8 mouse cellular contexts compared by ENCODE assay signal in the genomic region with DNA sequence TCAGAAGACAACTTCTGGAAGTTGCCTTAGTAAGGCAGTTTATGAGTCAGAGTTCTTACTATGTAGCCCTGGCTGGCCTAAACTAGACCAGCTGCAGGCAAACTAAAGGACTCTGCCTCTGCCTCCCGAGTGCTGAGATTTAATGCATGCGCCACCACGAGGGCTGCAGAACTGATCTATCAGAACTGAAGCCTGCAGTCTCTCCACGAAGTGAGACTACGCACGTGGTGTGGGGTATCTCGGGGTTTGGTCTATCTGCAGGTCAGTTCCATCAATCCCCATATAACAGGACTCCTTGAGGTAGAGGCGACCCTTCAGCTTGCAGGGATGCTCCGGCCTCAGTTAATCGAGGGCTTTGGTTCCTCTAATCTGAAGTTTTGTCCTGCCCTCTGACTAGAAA. TPM values are rescaled to one million over a fixed set of nuclear protein-coding genes. Genes with fewer than 3 reads are reported as not detected.
DNase-seq lines count a peak whose midpoint lies in the region; ATAC-seq and TF ChIP-seq lines count a peak whose summit lies in the region.

No protein-coding gene starts in this region.

- WGBS in thymus, adult 2 months: 3% methylated on average over 10 of the region's 10 CpGs
- 2% methylated on average over 10 of the region's 10 CpGs for WGBS in heart, embryonic 15.5 days
- WGBS in liver, embryonic 11.5 days: 7% methylated on average over 10 of the region's 10 CpGs

- H3K27me3 ChIP-seq in thymus, adult 2 months (ENCODE audit: control insufficient read depth, insufficient read depth, low read length): no peaks in the 10 kb centered on the region
- no peaks in the 10 kb centered on the region for H3K27me3 ChIP-seq in heart, embryonic 15.5 days
- H3K27me3 ChIP-seq in liver, embryonic 11.5 days (replicated peaks; ENCODE audit: control insufficient read depth, insufficient read depth, low read length): no peaks in the 10 kb centered on the region
- no peaks in the 10 kb centered on the region for H3K27me3 ChIP-seq in myocyte (ENCODE audit: control insufficient read depth, insufficient read depth, insufficient read length)

- H3K27ac ChIP-seq in thymus, adult 2 months (ENCODE audit: control insufficient read depth, insufficient read depth, low read length): 0 out of 2 replicates have a peak overlapping the region, but pooled peaks have one; percentile 6
- H3K27ac ChIP-seq in heart, embryonic 15.5 days: peak overlapping the region; percentile 84
- 0 out of 2 replicates have a peak overlapping the region, but pooled peaks have one; percentile 60 for H3K27ac ChIP-seq in liver, embryonic 11.5 days (ENCODE audit: low read depth, low read length)

- TF ChIP-seq CTCF in thymus, adult 2 months (IDR thresholded peaks at IDR 0.05; ENCODE audit: borderline replicate concordance, control insufficient read depth, extremely low read depth, insufficient read depth, low read length, poor library complexity): no peak

- DNase-seq in cerebellum, postnatal 4 days (ENCODE audit: low spot score in 2 of 2): no peak
- DNase-seq in thymus, adult 2 months: no peak
- DNase-seq in thymus, postnatal 25 days: no peak
- DNase-seq in liver, embryonic 11.5 days (ENCODE audit: low spot score): no peak
- no peak for DNase-seq in gastrocnemius, postnatal 25 days

- H3K4me2 ChIP-seq in heart, embryonic 15.5 days: peak overlapping the region; percentile 68
- H3K4me2 ChIP-seq in liver, embryonic 11.5 days: peak overlapping the region; percentile 97
- peak overlapping the region; percentile 84 for H3K4me2 ChIP-seq in myocyte (ENCODE audit: low read depth)

- H3K79me2 ChIP-seq in myocyte (ENCODE audit: control insufficient read depth, insufficient read depth): peaks cover 13% of the 10 kb centered on the region

- peaks cover under 1% of the 10 kb centered on the region; the same call in 1 of the 2 replicates for H3K36me3 ChIP-seq in thymus, adult 2 months (ENCODE audit: control insufficient read depth, insufficient read depth, low read length)
- H3K36me3 ChIP-seq in heart, embryonic 15.5 days: peaks cover 4% of the 10 kb centered on the region; the same call in 1 of the 2 replicates
- peaks cover 5% of the 10 kb centered on the region; the same call in 1 of the 2 replicates for H3K36me3 ChIP-seq in liver, embryonic 11.5 days (ENCODE audit: control insufficient read depth, insufficient read depth, low read length)
- no peaks in the 10 kb centered on the region for H3K36me3 ChIP-seq in myocyte (ENCODE audit: control insufficient read depth, insufficient read depth)

- peaks cover 10% of the 10 kb centered on the region for H3K4me1 ChIP-seq in thymus, adult 2 months (replicated peaks; ENCODE audit: control insufficient read depth, insufficient read depth, low read length)
- peaks cover 13% of the 10 kb centered on the region for H3K4me1 ChIP-seq in heart, embryonic 15.5 days (replicated peaks)
- peaks cover 11% of the 10 kb centered on the region for H3K4me1 ChIP-seq in liver, embryonic 11.5 days (replicated peaks; ENCODE audit: control insufficient read depth, insufficient read depth, low read length)

- H3K9me3 ChIP-seq in heart, embryonic 15.5 days (replicated peaks): no peaks in the 10 kb centered on the region
- H3K9me3 ChIP-seq in liver, embryonic 11.5 days (ENCODE audit: control insufficient read depth, low read length): no peaks in the 10 kb centered on the region

- peak overlapping the region; percentile 95 for H3K9ac ChIP-seq in heart, embryonic 15.5 days
- peak overlapping the region; percentile 89 for H3K9ac ChIP-seq in liver, embryonic 11.5 days (ENCODE audit: low read depth, low read length)

- peak overlapping the region; percentile 50 for H3ac ChIP-seq in myocyte (ENCODE audit: control insufficient read depth, insufficient read length)

- H3K4me3 ChIP-seq in thymus, adult 2 months (ENCODE audit: control insufficient read depth, insufficient read depth, low read length): peak overlapping the region; percentile 69
- peak overlapping the region; percentile 87 for H3K4me3 ChIP-seq in heart, embryonic 15.5 days
- peak overlapping the region; percentile 81 for H3K4me3 ChIP-seq in liver, embryonic 11.5 days (ENCODE audit: low read depth, low read length)
- peak overlapping the region; percentile 83 for H3K4me3 ChIP-seq in myocyte

- ATAC-seq in cerebellum, adult (ENCODE audit: insufficient number of reproducible peaks, low FRiP score, low TSS enrichment): peak; percentile 17
- ATAC-seq in heart, embryonic 15.5 days (replicated peaks; ENCODE audit: insufficient number of reproducible peaks, insufficient read depth, low FRiP score, low read depth): peak; percentile 28; the same call in 1 of the 2 replicates
- ATAC-seq in liver, embryonic 11.5 days (replicated peaks; ENCODE audit: low FRiP score): 0 out of 2 replicates have a peak, but pooled peaks have one; percentile 5

- no peak for TF ChIP-seq POLR2A in thymus, adult 2 months (IDR thresholded peaks at IDR 0.05; ENCODE audit: control insufficient read depth, extremely low read depth, insufficient read depth, low read length, poor library complexity)
- no peak for TF ChIP-seq POLR2A in myocyte (IDR thresholded peaks at IDR 0.05; ENCODE audit: insufficient read length, low read depth)

TF ChIP-seq in myocyte, 11 proteins besides CTCF, POLR2A, EP300 and RAD21:
- no peak for TF ChIP-seq TCF12 (IDR thresholded peaks at IDR 0.05; ENCODE audit: insufficient read depth, poor library complexity, severe bottlenecking)
- no peak for TF ChIP-seq SRF (IDR thresholded peaks at IDR 0.05; ENCODE audit: control insufficient read depth, insufficient read length, low read depth)

RNA-seq across cellular contexts. Expression of a gene that starts 0.6 kb away (rescaled TPM):
- 73.1 and 73.2 TPM in 2 replicates for polyA plus RNA-seq in thymus, adult 2 months (2012; rRNA removed)
- polyA plus RNA-seq in heart, embryonic 15.5 days (2015; fragmentation: Nextera tagmentation; extraction: Ambion mirVana): 15.9 and 18.9 TPM in 2 replicates
- 24.7 and 27.8 TPM in 2 replicates for polyA plus RNA-seq in liver, embryonic 11.5 days (2014; fragmentation: Nextera tagmentation; extraction: Ambion mirVana)
- polyA plus RNA-seq in myocyte (2012; fragmentation: generic; extraction: Trizol): 19.7 TPM
- 10 to 100 TPM; 14.8 to 18.8 TPM for total RNA-seq in gastrocnemius, postnatal 25 days (2021)

RNA-seq across cellular contexts. Expression of a gene that starts 39.9 kb away (rescaled TPM):
- polyA plus RNA-seq in thymus, adult 2 months (2012; rRNA removed): 3.8 and 5.1 TPM in 2 replicates
- polyA plus RNA-seq in heart, embryonic 15.5 days (2015; fragmentation: Nextera tagmentation; extraction: Ambion mirVana): 3.1 and 4.7 TPM in 2 replicates
- polyA plus RNA-seq in liver, embryonic 11.5 days (2014; fragmentation: Nextera tagmentation; extraction: Ambion mirVana): 30.2 and 36.1 TPM in 2 replicates
- 0.84 TPM for polyA plus RNA-seq in myocyte (2012; fragmentation: generic; extraction: Trizol)
- not detected for total RNA-seq in gastrocnemius, postnatal 25 days (2021)

RNA-seq across cellular contexts. Expression of a gene that starts 40.0 kb away (rescaled TPM):
- polyA plus RNA-seq in thymus, adult 2 months (2012; rRNA removed): 7.2 and 8.0 TPM in 2 replicates
- 53.3 and 56.1 TPM in 2 replicates for polyA plus RNA-seq in heart, embryonic 15.5 days (2015; fragmentation: Nextera tagmentation; extraction: Ambion mirVana)
- polyA plus RNA-seq in liver, embryonic 11.5 days (2014; fragmentation: Nextera tagmentation; extraction: Ambion mirVana): 89.0 and 96.2 TPM in 2 replicates
- 17.2 TPM for polyA plus RNA-seq in myocyte (2012; fragmentation: generic; extraction: Trizol)
- total RNA-seq in gastrocnemius, postnatal 25 days (2021): 10 to 100 TPM; 12.0 to 12.7 TPM

Comparison
In these comparisons a context has a peak if more than half of its experiments do, and no peak if none do; other contexts are left out.
1. H3K27ac ChIP-seq: peak in every context shown above with its lines; median percentile 84 in heart, embryonic 15.5 days; 60 in liver, embryonic 11.5 days; 6 in thymus, adult 2 months.